Mouse (Mus musculus) heart, embryonic 12.5 days (tissue): Measurements from ENCODE around the gene Txndc8. TPM values are rescaled to one million over a fixed set of nuclear protein-coding genes. Genes with fewer than 3 reads are reported as not detected.
A peak's percentile ranks its signal among the peaks of the same experiment; 100 is the strongest.

Source experiments
- ATAC-seq: fragments of 200-750 bp; cut with Nextera tagmentation; 2 replicates; pipeline ENCODE4 v1.8.0; 2017; ENCODE audit warnings: moderate TSS enrichment, moderate library complexity; ENCODE audit not compliant: insufficient number of reproducible peaks, low FRiP score
- H3K27ac ChIP-seq: fragments of 300-500 bp; sonication (generic); 2 replicates; pipeline ENCODE4 v1.5.1; 2016; ENCODE audit warnings: mild to moderate bottlenecking, moderate library complexity; ENCODE audit not compliant: poor library complexity, severe bottlenecking
- H3K27me3 ChIP-seq: fragments of 300-500 bp; sonication (generic); replicated peaks from 2 replicates; pipeline ENCODE4 v1.6.1; 2016; ENCODE audit warnings: mild to moderate bottlenecking, moderate library complexity
- H3K36me3 ChIP-seq: fragments of 300-500 bp; sonication (generic); 2 replicates; pipeline ENCODE4 v1.6.1; 2016; ENCODE audit warnings: mild to moderate bottlenecking, moderate library complexity
- H3K4me1 ChIP-seq: fragments of 300-500 bp; sonication (generic); replicated peaks from 2 replicates; pipeline ENCODE4 v1.6.1; 2016; ENCODE audit warnings: mild to moderate bottlenecking
- H3K4me2 ChIP-seq: fragments of 300-500 bp; sonication (generic); 2 replicates; pipeline ENCODE4 v1.6.1; 2016; ENCODE audit warnings: mild to moderate bottlenecking, moderate library complexity
- H3K4me3 ChIP-seq: fragments of 300-500 bp; sonication (generic); 2 replicates; pipeline ENCODE4 v1.5.1; 2016; ENCODE audit warnings: mild to moderate bottlenecking
- H3K9ac ChIP-seq: fragments of 300-500 bp; sonication (generic); 2 replicates; pipeline ENCODE4 v1.6.1; 2016; ENCODE audit warnings: mild to moderate bottlenecking, moderate library complexity
- H3K9me3 ChIP-seq: fragments of 300-500 bp; sonication (generic); replicated peaks from 2 replicates; pipeline ENCODE4 v1.6.1; 2016; ENCODE audit warnings: mild to moderate bottlenecking, moderate library complexity
- WGBS: fragments of 180-500 bp; shearing (Covaris S2); methylation state at CpG from one replicate; pipeline ENCODE4 v1.1.7; 2016; 5-methylcytosine and 5-hydroxymethylcytosine counted together
- polyA plus RNA-seq: library from polyadenylated mRNA; unstranded; fragments of >200 nt; fragmentation: Nextera tagmentation; extraction: Ambion mirVana; gene quantifications from 2 replicates; pipeline ENCODE4 v1.2.1, GENCODE M21; 2016

Gene Txndc8
- polyA plus RNA-seq, 1 experiment from 2014 or later, result not detected

DNA sequence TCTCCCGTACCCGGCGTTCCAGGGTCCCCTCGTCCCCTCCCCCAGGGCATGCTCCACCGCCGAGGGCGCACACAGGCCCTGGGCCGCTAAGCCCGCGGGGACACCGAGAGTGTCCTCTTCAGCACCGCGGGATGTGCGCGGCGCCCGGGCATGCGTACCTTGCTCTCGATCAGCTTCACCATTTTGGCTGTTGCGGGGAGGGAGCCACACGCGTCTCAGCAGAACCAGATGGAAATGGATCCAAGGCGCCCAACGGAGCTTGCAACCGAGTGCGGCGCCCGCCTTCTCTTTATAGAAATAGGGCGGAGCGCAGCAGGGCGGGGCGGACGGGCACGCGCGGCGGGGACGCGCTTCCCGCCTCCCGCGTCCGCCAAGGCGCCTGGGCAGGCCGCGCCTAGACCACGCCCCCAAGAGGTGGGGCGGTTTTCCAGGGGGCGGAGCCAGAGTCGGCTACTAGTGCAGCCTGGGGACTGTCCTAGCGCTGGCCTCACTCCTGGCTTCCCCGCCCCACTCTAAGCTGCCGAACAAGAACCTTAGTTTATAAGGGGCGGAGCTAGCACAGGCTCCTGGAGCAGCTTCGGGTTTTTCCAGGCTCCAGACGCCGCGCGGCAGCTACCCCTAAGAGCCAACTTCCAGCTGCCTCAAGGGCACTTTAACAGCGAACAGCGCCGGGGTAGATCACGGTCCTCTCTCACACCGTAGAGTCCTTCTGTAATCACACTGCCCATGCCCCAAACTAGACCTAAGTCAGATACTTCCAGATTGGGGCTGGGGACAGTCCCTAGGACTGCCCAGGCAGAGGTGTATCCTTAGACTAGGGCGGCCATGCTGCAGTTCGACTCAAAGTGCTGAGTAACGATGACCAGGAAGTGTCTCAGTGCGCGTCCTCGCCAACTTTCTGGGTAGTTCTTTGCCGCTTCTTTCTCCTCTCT, 52.6 kb downstream of the Txndc8 start, which contains the start of gene Txn1:
TSS of gene Txn1 (minus strand) at position 383 of the 932 bp plus-strand sequence.
- WGBS, result under 1% methylated on average over 71 of the region's 71 CpGs
- peak within 1 kb of the TSS; percentile 92 for H3K4me3 ChIP-seq
- peak within 1 kb of the TSS; percentile 73 for H3K4me2 ChIP-seq
- peak within 1 kb of the TSS; percentile 82 for H3K9ac ChIP-seq
- H3K27ac ChIP-seq, result peak within 1 kb of the TSS; percentile 95
- H3K27me3 ChIP-seq, result no peaks in the 10 kb centered on the region
- peak; percentile 98 for ATAC-seq
- H3K4me1 ChIP-seq, result peaks cover 31% of the 10 kb centered on the region
- H3K9me3 ChIP-seq, result 0 out of 2 replicates have a peak, but pooled peaks cover 3% of the 10 kb centered on the region
- H3K36me3 ChIP-seq, result peaks cover 7% of the 10 kb centered on the region

DNA sequence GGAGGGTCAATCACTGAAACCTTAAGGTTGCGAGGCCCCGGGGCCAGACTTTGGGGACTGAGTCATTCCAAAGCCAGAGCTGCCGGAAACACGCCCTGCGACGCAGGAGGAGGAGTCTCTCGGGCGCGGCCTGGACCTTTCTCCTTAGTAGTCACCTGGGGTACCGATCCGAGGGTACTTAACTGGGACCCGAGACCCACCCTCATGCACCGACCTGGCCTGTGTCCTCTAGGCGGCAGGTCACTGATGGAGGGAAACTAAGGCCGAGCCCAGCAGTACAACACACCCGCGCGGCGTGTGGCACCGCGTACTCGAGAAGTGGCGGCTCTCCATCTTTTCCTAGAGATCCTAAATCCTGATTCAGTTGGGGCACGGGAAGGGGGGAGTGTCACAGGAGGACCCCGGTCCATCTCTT, 53.4 kb downstream of the Txndc8 start:
- Histone ChIP-seq H3K9ac (peak overlapping the region; percentile 82), H3K27me3 (no peaks in the 10 kb centered on the region), H3K4me1 (peaks cover 31% of the 10 kb centered on the region), H3K27ac (peak overlapping the region; percentile 90), H3K9me3 (0 out of 2 replicates have a peak, but pooled peaks cover 7% of the 10 kb centered on the region), H3K36me3 (peaks cover 15% of the 10 kb centered on the region), H3K4me3 (peak overlapping the region; percentile 92), H3K4me2 (peak overlapping the region; percentile 73)
- WGBS, result 0% methylated on average over 25 of the region's 25 CpGs
- ATAC-seq, result peak; percentile 37; the same call in 1 of the 2 replicates

GRCm38 (mm10) chr4:57954991-57955390, 53.9 kb downstream of the Txndc8 start:
- Histone ChIP-seq H3K36me3 (peaks cover 20% of the 10 kb centered on the region), H3K4me3 (peak overlapping the region; percentile 92), H3K4me2 (peak overlapping the region; percentile 73), H3K9ac (peak overlapping the region; percentile 82), H3K27ac (0 out of 2 replicates have a peak overlapping the region, but pooled peaks have one; percentile 90), H3K4me1 (peaks cover 31% of the 10 kb centered on the region), H3K27me3 (no peaks in the 10 kb centered on the region), H3K9me3 (0 out of 2 replicates have a peak, but pooled peaks cover 7% of the 10 kb centered on the region)
- 73% methylated on average over 8 of the region's 8 CpGs for WGBS
- ATAC-seq, result no peak

GRCm38 (mm10) chr4:57954580-57954979, 54.3 kb downstream of the Txndc8 start:
- peak overlapping the region; percentile 92 for H3K4me3 ChIP-seq
- H3K9me3 ChIP-seq, result 0 out of 2 replicates have a peak, but pooled peaks cover 7% of the 10 kb centered on the region
- H3K4me2 ChIP-seq, result peak overlapping the region; percentile 73
- H3K9ac ChIP-seq, result no peak overlapping the region; the same call in 1 of the 2 replicates
- no peak for ATAC-seq
- H3K27me3 ChIP-seq, result no peaks in the 10 kb centered on the region
- WGBS, result 78% methylated on average over 6 of the region's 6 CpGs
- H3K4me1 ChIP-seq, result peaks cover 31% of the 10 kb centered on the region
- H3K36me3 ChIP-seq, result peaks cover 24% of the 10 kb centered on the region
- H3K27ac ChIP-seq, result no peak overlapping the region

DNA sequence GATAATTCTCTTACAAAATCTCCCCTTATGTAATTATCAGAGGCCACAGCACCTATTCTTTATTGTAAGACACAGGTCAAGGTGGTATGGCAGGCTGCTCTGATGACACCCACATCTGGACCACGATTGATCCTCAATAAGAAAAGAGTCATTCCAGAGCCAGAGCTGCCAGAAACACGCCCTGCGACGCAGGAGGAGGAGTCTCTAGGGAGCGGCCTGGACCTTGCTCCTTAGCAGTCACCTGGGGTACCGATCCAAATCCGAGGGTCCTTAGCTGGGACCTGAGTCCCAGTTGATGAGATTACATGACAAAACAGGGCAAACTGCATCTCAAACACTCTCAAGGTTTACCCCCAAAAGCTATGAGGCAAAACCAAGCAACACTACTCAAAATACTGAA, 55.1 kb downstream of the Txndc8 start:
- H3K4me3 ChIP-seq, result no peak overlapping the region
- peaks cover 31% of the 10 kb centered on the region for H3K36me3 ChIP-seq
- 0 out of 2 replicates have a peak, but pooled peaks cover 7% of the 10 kb centered on the region for H3K9me3 ChIP-seq
- 91% methylated on average over 7 of the region's 7 CpGs for WGBS
- no peak for ATAC-seq
- no peaks in the 10 kb centered on the region for H3K27me3 ChIP-seq
- no peak overlapping the region for H3K27ac ChIP-seq
- peaks cover 31% of the 10 kb centered on the region for H3K4me1 ChIP-seq
- H3K9ac ChIP-seq, result no peak overlapping the region
- H3K4me2 ChIP-seq, result no peak overlapping the region

DNA sequence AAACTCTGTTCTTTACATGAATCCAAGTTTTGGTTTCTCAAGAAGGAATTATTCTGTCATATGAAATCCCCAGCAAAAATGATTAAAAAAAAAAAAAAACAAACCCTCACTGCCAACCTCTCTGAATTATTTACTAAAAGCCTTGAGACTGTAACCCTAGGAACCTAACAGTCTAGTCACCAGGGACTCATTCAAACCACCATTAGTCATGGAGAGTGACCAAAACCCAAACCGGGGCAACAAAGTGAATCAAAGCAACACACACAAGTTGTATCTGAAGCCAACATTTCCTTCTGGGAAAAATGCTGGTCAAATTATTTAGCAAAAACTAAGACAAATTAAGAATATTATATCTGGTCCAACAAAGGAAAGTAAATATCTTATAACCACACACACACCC, 56.0 kb downstream of the Txndc8 start:
- H3K4me1 ChIP-seq, result peaks cover 29% of the 10 kb centered on the region
- WGBS, result 91% methylated on average over 1 of the region's 1 CpGs

DNA sequence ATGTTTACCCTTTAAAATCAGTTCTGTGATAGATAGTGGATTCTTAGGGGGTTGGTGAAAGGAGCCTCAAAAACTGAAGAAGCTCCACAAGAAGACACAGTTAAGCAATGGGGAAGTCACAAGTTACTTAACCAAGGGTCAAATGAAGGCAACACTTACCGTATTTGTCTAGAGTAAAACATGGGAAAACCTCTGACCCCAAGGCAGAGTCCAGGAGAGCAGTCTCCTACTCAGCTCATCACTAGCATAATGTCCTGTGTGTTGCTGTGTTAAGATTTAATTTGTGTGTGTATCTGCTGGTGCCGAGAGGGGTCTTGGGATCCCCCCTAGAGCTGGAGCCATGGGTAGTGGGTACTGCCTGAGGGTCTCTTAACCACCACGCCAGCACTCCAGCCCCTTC, 56.5 kb downstream of the Txndc8 start:
- Histone ChIP-seq H3K27me3 (no peaks in the 10 kb centered on the region), H3K36me3 (peaks cover 45% of the 10 kb centered on the region), H3K4me1 (peaks cover 25% of the 10 kb centered on the region), H3K27ac (no peak overlapping the region), H3K4me3 (no peak overlapping the region), H3K4me2 (no peak overlapping the region), H3K9me3 (0 out of 2 replicates have a peak, but pooled peaks cover 7% of the 10 kb centered on the region), H3K9ac (no peak overlapping the region)
- 95% methylated on average over 3 of the region's 3 CpGs for WGBS
- no peak for ATAC-seq

More for the DNA sequence above, 56.0 kb downstream of the Txndc8 start:
- H3K27ac ChIP-seq, result no peak overlapping the region
- no peak overlapping the region for H3K4me3 ChIP-seq
- ATAC-seq, result no peak
- H3K9me3 ChIP-seq, result 0 out of 2 replicates have a peak, but pooled peaks cover 7% of the 10 kb centered on the region
- H3K36me3 ChIP-seq, result peaks cover 40% of the 10 kb centered on the region
- no peak overlapping the region for H3K9ac ChIP-seq
- H3K4me2 ChIP-seq, result no peak overlapping the region
- H3K27me3 ChIP-seq, result no peaks in the 10 kb centered on the region

DNA sequence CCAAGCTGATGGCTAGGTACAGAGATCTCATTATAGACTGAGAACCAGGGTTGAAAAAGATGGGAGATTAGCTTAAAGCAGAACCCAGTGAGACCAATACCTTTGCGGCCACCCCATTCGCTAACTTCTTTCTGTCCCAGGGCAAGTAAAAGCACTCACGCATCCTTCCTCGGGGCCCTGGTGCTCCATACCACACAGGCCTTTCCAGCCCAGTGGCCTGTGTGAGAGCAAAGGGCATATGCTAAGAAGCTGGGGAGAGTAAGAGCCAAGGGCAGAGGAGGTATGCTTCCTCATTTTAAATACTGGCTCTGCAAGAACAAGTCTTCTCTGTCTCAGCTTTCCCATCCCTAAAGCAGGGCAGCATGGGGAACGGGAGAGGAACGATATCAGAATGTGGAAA, 59.1 kb downstream of the Txndc8 start:
- Histone ChIP-seq H3K9ac (no peak overlapping the region), H3K4me1 (peaks cover 13% of the 10 kb centered on the region), H3K9me3 (0 out of 2 replicates have a peak, but pooled peaks cover 7% of the 10 kb centered on the region), H3K27ac (no peak overlapping the region), H3K4me2 (no peak overlapping the region), H3K27me3 (no peaks in the 10 kb centered on the region), H3K36me3 (peaks cover 65% of the 10 kb centered on the region), H3K4me3 (no peak overlapping the region)
- WGBS, result 93% methylated on average over 6 of the region's 6 CpGs
- ATAC-seq, result no peak

GRCm38 (mm10) chr4:57947476-57947875, 61.4 kb downstream of the Txndc8 start:
- H3K27me3 ChIP-seq, result no peaks in the 10 kb centered on the region
- H3K27ac ChIP-seq, result no peak overlapping the region
- H3K9me3 ChIP-seq, result 0 out of 2 replicates have a peak, but pooled peaks cover 7% of the 10 kb centered on the region
- H3K4me2 ChIP-seq, result no peak overlapping the region
- no peak overlapping the region for H3K9ac ChIP-seq
- no peak for ATAC-seq
- no peaks in the 10 kb centered on the region; the same call in 1 of the 2 replicates for H3K4me1 ChIP-seq
- H3K36me3 ChIP-seq, result peaks cover 89% of the 10 kb centered on the region
- WGBS, result 92% methylated on average over 4 of the region's 4 CpGs
- H3K4me3 ChIP-seq, result no peak overlapping the region

- H3K9ac ChIP-seq, result no peak overlapping the region
- no peak overlapping the region for H3K4me3 ChIP-seq
- no peak for ATAC-seq
- 85% methylated on average over 10 of the region's 10 CpGs for WGBS
- H3K4me2 ChIP-seq, result no peak overlapping the region
- peaks cover 91% of the 10 kb centered on the region for H3K36me3 ChIP-seq
- H3K9me3 ChIP-seq, result 0 out of 2 replicates have a peak, but pooled peaks cover 7% of the 10 kb centered on the region
- no peaks in the 10 kb centered on the region; the same call in 1 of the 2 replicates for H3K4me1 ChIP-seq
- no peak overlapping the region for H3K27ac ChIP-seq
- H3K27me3 ChIP-seq, result no peaks in the 10 kb centered on the region
Measured at GRCm38 (mm10) chr4:57947036-57947435, 61.9 kb downstream of the Txndc8 start.

- 85% methylated on average over 2 of the region's 2 CpGs for WGBS
Measured at GRCm38 (mm10) chr4:57942892-57943291, 66.0 kb downstream of the Txndc8 start.

More at GRCm38 (mm10) chr4:57942892-57943291, 66.0 kb downstream of the Txndc8 start:
- H3K4me1 ChIP-seq, result no peaks in the 10 kb centered on the region; the same call in 1 of the 2 replicates
- H3K36me3 ChIP-seq, result peaks cover 50% of the 10 kb centered on the region
- H3K27me3 ChIP-seq, result no peaks in the 10 kb centered on the region
- no peak for ATAC-seq
- no peak overlapping the region for H3K4me2 ChIP-seq
- no peak overlapping the region for H3K9ac ChIP-seq
- H3K4me3 ChIP-seq, result no peak overlapping the region
- H3K9me3 ChIP-seq, result no peaks in the 10 kb centered on the region
- no peak overlapping the region for H3K27ac ChIP-seq
